In genomic region chr4:127251963-127252585, GRCm38 (mm10) we compare ENCODE assay signal across 8 mouse cellular contexts. TPM values are rescaled to one million over a fixed set of nuclear protein-coding genes. Genes with fewer than 3 reads are reported as not detected.
A peak's percentile ranks its signal among the peaks of the same experiment; 100 is the strongest.
DNase-seq lines count a peak whose midpoint lies in the region; ATAC-seq and TF ChIP-seq lines count a peak whose summit lies in the region.

No protein-coding gene starts in this region.

- TF ChIP-seq CTCF in forebrain, postnatal 0 days (IDR thresholded peaks at IDR 0.05; ENCODE audit: low read depth), result no peak
- TF ChIP-seq CTCF in heart, postnatal 0 days (IDR thresholded peaks at IDR 0.05; ENCODE audit: low read depth), result no peak

- WGBS in forebrain, postnatal 0 days, result 53% methylated on average over 22 of the region's 22 CpGs
- 66% methylated on average over 22 of the region's 22 CpGs for WGBS in forebrain, embryonic 12.5 days
- 21% methylated on average over 22 of the region's 22 CpGs for WGBS in heart, postnatal 0 days
- 51% methylated on average over 22 of the region's 22 CpGs for WGBS in stomach, embryonic 15.5 days

- DNase-seq in forebrain, postnatal 0 days, result peak; percentile 22
- peak; percentile 88 for DNase-seq in R1 (ENCODE audit: low read depth, low spot score)
- DNase-seq in heart, postnatal 0 days (ENCODE audit: low spot score), result peak; percentile 75
- DNase-seq in liver, result peak; percentile 13
- no peak for DNase-seq in embryo, embryonic 9.5 days (ENCODE audit: extremely low spot score)

- H3K4me1 ChIP-seq in forebrain, postnatal 0 days (ENCODE audit: insufficient read depth), result no peaks in the 10 kb centered on the region
- no peaks in the 10 kb centered on the region for H3K4me1 ChIP-seq in forebrain, embryonic 12.5 days
- H3K4me1 ChIP-seq in heart, postnatal 0 days (ENCODE audit: control insufficient read depth, insufficient read depth), result peaks cover 11% of the 10 kb centered on the region
- H3K4me1 ChIP-seq in stomach, embryonic 15.5 days, result no peaks in the 10 kb centered on the region

- no peak overlapping the region for H3K4me2 ChIP-seq in forebrain, postnatal 0 days (ENCODE audit: low read depth)
- H3K4me2 ChIP-seq in forebrain, embryonic 12.5 days, result no peak overlapping the region
- peak overlapping the region; percentile 65 for H3K4me2 ChIP-seq in heart, postnatal 0 days (ENCODE audit: low read depth, low read length)
- H3K4me2 ChIP-seq in stomach, embryonic 15.5 days, result 0 out of 2 replicates have a peak overlapping the region, but pooled peaks have one; percentile 16

- no peak for ATAC-seq in forebrain, postnatal 0 days
- ATAC-seq in forebrain, embryonic 12.5 days (ENCODE audit: low FRiP score), result no peak
- peak; percentile 34 for ATAC-seq in common myeloid progenitor, adult 5-6 weeks (replicated peaks; ENCODE audit: low read depth, poor library complexity, severe bottlenecking)
- ATAC-seq in heart, postnatal 0 days (ENCODE audit: insufficient read depth, low read depth), result peak; percentile 69
- peak; percentile 38; the same call in 1 of the 2 replicates for ATAC-seq in stomach, embryonic 15.5 days (ENCODE audit: insufficient read depth, low FRiP score, low read depth)

- no peak overlapping the region for H3K9ac ChIP-seq in forebrain, postnatal 0 days
- H3K9ac ChIP-seq in forebrain, embryonic 12.5 days, result no peak overlapping the region
- H3K9ac ChIP-seq in heart, postnatal 0 days (replicated peaks; ENCODE audit: low read depth, low read length), result peak overlapping the region; percentile 20; the same call in 1 of the 2 replicates
- H3K9ac ChIP-seq in stomach, embryonic 15.5 days, result no peak overlapping the region

- H3K4me3 ChIP-seq in forebrain, postnatal 0 days (ENCODE audit: low read depth, low read length), result no peak overlapping the region
- no peak overlapping the region for H3K4me3 ChIP-seq in forebrain, embryonic 12.5 days (replicated peaks)
- H3K4me3 ChIP-seq in heart, postnatal 0 days (ENCODE audit: low read depth, low read length), result peak overlapping the region; percentile 31
- H3K4me3 ChIP-seq in stomach, embryonic 15.5 days (replicated peaks), result no peak overlapping the region

- H3K27me3 ChIP-seq in forebrain, postnatal 0 days (ENCODE audit: insufficient read depth, low read length), result no peaks in the 10 kb centered on the region
- H3K27me3 ChIP-seq in forebrain, embryonic 12.5 days, result no peaks in the 10 kb centered on the region
- no peaks in the 10 kb centered on the region for H3K27me3 ChIP-seq in heart, postnatal 0 days (ENCODE audit: control insufficient read depth, insufficient read depth, low read length)
- H3K27me3 ChIP-seq in stomach, embryonic 15.5 days (replicated peaks), result no peaks in the 10 kb centered on the region

- no peaks in the 10 kb centered on the region for H3K9me3 ChIP-seq in forebrain, postnatal 0 days (ENCODE audit: low read length)
- H3K9me3 ChIP-seq in forebrain, embryonic 12.5 days, result no peaks in the 10 kb centered on the region
- 0 out of 2 replicates have a peak, but pooled peaks cover 5% of the 10 kb centered on the region for H3K9me3 ChIP-seq in heart, postnatal 0 days (replicated peaks; ENCODE audit: control insufficient read depth, low read length)
- no peaks in the 10 kb centered on the region for H3K9me3 ChIP-seq in stomach, embryonic 15.5 days

- no peak for TF ChIP-seq EP300 in heart, postnatal 0 days (IDR thresholded peaks at IDR 0.05; ENCODE audit: low read depth)

- no peak overlapping the region for H3K27ac ChIP-seq in forebrain, postnatal 0 days (ENCODE audit: low read depth, low read length)
- H3K27ac ChIP-seq in forebrain, embryonic 12.5 days, result no peak overlapping the region
- H3K27ac ChIP-seq in heart, postnatal 0 days (ENCODE audit: low read depth), result peak overlapping the region; percentile 65
- no peak overlapping the region for H3K27ac ChIP-seq in stomach, embryonic 15.5 days

- H3K36me3 ChIP-seq in forebrain, postnatal 0 days (ENCODE audit: insufficient read depth), result peaks cover 11% of the 10 kb centered on the region
- H3K36me3 ChIP-seq in forebrain, embryonic 12.5 days (replicated peaks), result peaks cover 21% of the 10 kb centered on the region
- H3K36me3 ChIP-seq in heart, postnatal 0 days (replicated peaks; ENCODE audit: control insufficient read depth, insufficient read depth, low read length), result peaks cover 10% of the 10 kb centered on the region
- H3K36me3 ChIP-seq in stomach, embryonic 15.5 days, result peaks cover 9% of the 10 kb centered on the region

RNA-seq across cellular contexts. Expression of gene Smim12, which starts 8.5 kb away (rescaled TPM):
- total RNA-seq in forebrain, postnatal 0 days (2014; rRNA removed), result 30.2 and 43.8 TPM in 2 replicates
- 61.4 and 64.8 TPM in 2 replicates for polyA plus RNA-seq in forebrain, postnatal 0 days (2015; fragmentation: Nextera tagmentation; extraction: Ambion mirVana)
- polyA plus RNA-seq in forebrain, embryonic 12.5 days (2016; fragmentation: Nextera tagmentation; extraction: Ambion mirVana), result 44.2 and 46.6 TPM in 2 replicates
- total RNA-seq in common myeloid progenitor, adult 5-6 weeks (2017), result 26.5 and 39.1 TPM in 2 replicates
- total RNA-seq in heart, postnatal 0 days (2014; rRNA removed; ENCODE audit: low replicate concordance), result 58.4 and 58.6 TPM in 2 replicates
- polyA plus RNA-seq in heart, postnatal 0 days (2015; fragmentation: Nextera tagmentation; extraction: Ambion mirVana), result 69.0 and 74.7 TPM in 2 replicates
- 52.5 and 52.6 TPM in 2 replicates for polyA plus RNA-seq in stomach, embryonic 15.5 days (2015; fragmentation: Nextera tagmentation; extraction: Ambion mirVana)

Comparison
In these comparisons a context has a peak if more than half of its experiments do, and no peak if none do; other contexts are left out.
1. ATAC-seq: peak in common myeloid progenitor, adult 5-6 weeks (single experiment), heart, postnatal 0 days (single experiment) and stomach, embryonic 15.5 days (single experiment); none in forebrain, postnatal 0 days (single experiment) and forebrain, embryonic 12.5 days (single experiment).
2. H3K4me2 ChIP-seq: peak in heart, postnatal 0 days (single experiment) and stomach, embryonic 15.5 days (single experiment); none in forebrain, postnatal 0 days (single experiment) and forebrain, embryonic 12.5 days (single experiment).